ENCODE assay signal across 11 mouse cellular contexts in the genomic region with DNA sequence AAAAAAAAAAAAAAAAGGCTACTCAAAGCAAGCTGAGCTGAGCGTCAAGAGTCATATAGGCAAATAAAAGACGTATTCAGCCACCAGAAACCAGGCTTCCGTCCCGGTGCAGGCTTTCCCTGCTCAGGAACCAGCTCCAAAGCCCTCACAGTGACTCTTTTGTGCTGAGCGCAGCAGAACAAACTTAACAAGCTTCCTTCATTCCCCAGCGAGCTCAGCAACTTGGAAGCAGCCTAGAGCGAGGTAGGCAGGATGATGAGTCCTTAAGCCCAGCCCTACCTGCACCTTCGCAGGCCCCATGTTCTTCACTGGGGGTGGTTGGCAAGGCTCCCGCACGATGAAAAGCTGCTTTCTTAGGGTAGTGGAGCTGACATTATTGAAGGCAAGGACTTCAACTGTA. TPM values are rescaled to one million over a fixed set of nuclear protein-coding genes. Genes with fewer than 3 reads are reported as not detected.
DNase-seq lines count a peak whose midpoint lies in the region; ATAC-seq and TF ChIP-seq lines count a peak whose summit lies in the region.
"Had no signal": no experiment of that assay in that cellular context is flagged by ENCODE, and none has a peak within 500 bp of the region (broad histone marks: within the 10 kb centered on the region; RNA-seq: fewer than 3 reads in every experiment).

No protein-coding gene starts in this region.

- no peak overlapping the region for H3K4me2 ChIP-seq in forebrain, postnatal 0 days (ENCODE audit: low read depth)
- no peak overlapping the region for H3K4me2 ChIP-seq in forebrain, embryonic 11.5 days (ENCODE audit: low read depth, low read length, severe bottlenecking)

- H3K27ac ChIP-seq in forebrain, postnatal 0 days (ENCODE audit: low read depth, low read length) = no peak overlapping the region
- no peak overlapping the region for H3K27ac ChIP-seq in forebrain, embryonic 11.5 days (ENCODE audit: low read depth, low read length)
- H3K27ac ChIP-seq: liver, embryonic 14.5 days had no signal

- no peak overlapping the region for H3K4me3 ChIP-seq in forebrain, postnatal 0 days (ENCODE audit: low read depth, low read length)
- no peak overlapping the region for H3K4me3 ChIP-seq in forebrain, embryonic 11.5 days (ENCODE audit: low read depth, low read length)
- H3K4me3 ChIP-seq: myocyte had no signal

- H3K36me3 ChIP-seq in forebrain, postnatal 0 days (ENCODE audit: insufficient read depth) = no peaks in the 10 kb centered on the region
- H3K36me3 ChIP-seq in forebrain, embryonic 11.5 days (ENCODE audit: control insufficient read depth, insufficient read depth, low read length) = no peaks in the 10 kb centered on the region

- H3K9ac ChIP-seq in forebrain, postnatal 0 days = no peak overlapping the region
- no peak overlapping the region for H3K9ac ChIP-seq in forebrain, embryonic 11.5 days (ENCODE audit: low read length)
- H3K9ac ChIP-seq: liver, embryonic 14.5 days had no signal

- 33% methylated on average over 10 of the region's 10 CpGs for WGBS in forebrain, postnatal 0 days
- 47% methylated on average over 10 of the region's 10 CpGs for WGBS in forebrain, embryonic 11.5 days

- no peaks in the 10 kb centered on the region for H3K27me3 ChIP-seq in forebrain, postnatal 0 days (ENCODE audit: insufficient read depth, low read length)
- no peaks in the 10 kb centered on the region for H3K27me3 ChIP-seq in forebrain, embryonic 11.5 days (ENCODE audit: control insufficient read depth, insufficient read depth, low read length)

- TF ChIP-seq CTCF in forebrain, postnatal 0 days (IDR thresholded peaks at IDR 0.05; ENCODE audit: low read depth) = no peak

- peak; percentile 54 for ATAC-seq in forebrain, postnatal 0 days
- ATAC-seq in forebrain, embryonic 11.5 days (replicated peaks; ENCODE audit: low FRiP score) = no peak
- ATAC-seq: inflammation-experienced regulatory T-cells, adult 6 months had no signal

- DNase-seq in forebrain, postnatal 0 days = peak; percentile 32
- DNase-seq in forebrain, embryonic 11.5 days (ENCODE audit: low spot score) = no peak
- peak; percentile 43 for DNase-seq in right cerebral cortex, adult 18-20 months
- no peak for DNase-seq in right cerebral cortex, postnatal 25 days
- peak; percentile 50 to 64 for DNase-seq in layer of hippocampus, postnatal 14 days (ENCODE audit: low spot score in 2 of 2)
- DNase-seq in B cell, adult 2 months = no peak
- no peak for DNase-seq in ovary, postnatal 14 days (ENCODE audit: low spot score)
- no peak for DNase-seq in adrenal gland, postnatal 25 days

- H3K4me1 ChIP-seq in forebrain, postnatal 0 days (ENCODE audit: insufficient read depth) = no peaks in the 10 kb centered on the region
- no peaks in the 10 kb centered on the region; the same call in 1 of the 2 replicates for H3K4me1 ChIP-seq in forebrain, embryonic 11.5 days (replicated peaks; ENCODE audit: control insufficient read depth, insufficient read depth, low read length)

- H3K9me3 ChIP-seq in forebrain, postnatal 0 days (ENCODE audit: low read length) = no peaks in the 10 kb centered on the region
- H3K9me3 ChIP-seq in forebrain, embryonic 11.5 days (ENCODE audit: control insufficient read depth, low read length) = no peaks in the 10 kb centered on the region

RNA-seq across cellular contexts. Expression of a gene that starts 14.5 kb away (rescaled TPM):
- 0.23 and 0.33 TPM in 2 replicates for total RNA-seq in forebrain, postnatal 0 days (2014; rRNA removed)
- 0.08 and 0.19 TPM in 2 replicates for polyA plus RNA-seq in forebrain, postnatal 0 days (2015; fragmentation: Nextera tagmentation; extraction: Ambion mirVana)
- polyA plus RNA-seq in forebrain, embryonic 11.5 days (2014; fragmentation: Nextera tagmentation; extraction: Ambion mirVana) = 0.16 TPM in 1 of 2 replicates, not detected in the other
- under 1 TPM; 0.16 to 0.24 TPM for total RNA-seq in layer of hippocampus, postnatal 14 days (2021)
- 0.06 TPM in 1 of 2 replicates, not detected in the other for total RNA-seq in adrenal gland, postnatal 25 days (2021)
- polyA plus RNA-seq: myocyte had no signal

RNA-seq across cellular contexts. Expression of a gene that starts 52.4 kb away (rescaled TPM):
- 9.7 and 13.6 TPM in 2 replicates for total RNA-seq in forebrain, postnatal 0 days (2014; rRNA removed)
- 3.7 and 6.2 TPM in 2 replicates for polyA plus RNA-seq in forebrain, postnatal 0 days (2015; fragmentation: Nextera tagmentation; extraction: Ambion mirVana)
- polyA plus RNA-seq in forebrain, embryonic 11.5 days (2014; fragmentation: Nextera tagmentation; extraction: Ambion mirVana) = 24.6 and 29.1 TPM in 2 replicates
- total RNA-seq in layer of hippocampus, postnatal 14 days (2021) = 10 to 100 TPM; 11.4 to 12.7 TPM
- 10.9 and 13.6 TPM in 2 replicates for total RNA-seq in adrenal gland, postnatal 25 days (2021)

Comparison
In these comparisons a context has a peak if more than half of its experiments do, and no peak if none do; other contexts are left out.
1. DNase-seq: peak in forebrain, postnatal 0 days (single experiment), right cerebral cortex, adult 18-20 months (single experiment) and layer of hippocampus, postnatal 14 days (2 of 2); none in forebrain, embryonic 11.5 days (single experiment), right cerebral cortex, postnatal 25 days (single experiment), B cell, adult 2 months (0 of 2), ovary, postnatal 14 days (single experiment) and adrenal gland, postnatal 25 days (single experiment).